Mouse (Mus musculus): ENCODE measurements around the gene Gm20388.

DNA sequence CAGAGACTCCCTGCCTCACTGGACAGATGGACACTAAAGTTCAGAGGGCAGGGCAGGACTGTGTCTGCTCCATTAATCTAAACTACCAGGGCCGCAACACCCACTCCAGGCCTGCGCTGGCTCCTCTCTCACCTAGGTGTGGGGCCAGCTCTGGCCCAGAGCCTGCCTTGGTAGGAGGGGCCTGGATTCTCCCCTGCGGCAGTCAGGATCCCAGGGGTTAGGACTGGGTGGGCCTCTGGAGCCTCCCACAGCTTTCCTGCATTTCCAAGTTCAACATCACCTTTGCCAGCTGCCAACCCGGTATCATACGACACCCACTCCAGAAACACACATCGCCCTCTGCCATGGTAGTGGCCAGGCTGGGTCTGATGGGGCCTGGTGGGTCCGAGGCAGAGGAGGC, 420.4 kb downstream of the Gm20388 start:
- no peak for TF ChIP-seq CTCF (IDR thresholded peaks at IDR 0.05; ENCODE audit: low read depth, low read length)
- TF ChIP-seq TAL1 (conservative IDR thresholded peaks at IDR 0.05; ENCODE audit: low read depth, low read length), result no peak
- TF ChIP-seq GATA1 (IDR thresholded peaks at IDR 0.05; ENCODE audit: borderline replicate concordance, low read length), result no peak
- TF ChIP-seq POLR2AphosphoS5 (IDR thresholded peaks at IDR 0.05; ENCODE audit: insufficient replicate concordance, low read depth, low read length), result no peak

All from G1E (cell line).